Mouse (Mus musculus): ENCODE results near the gene Arhgap23.

The Arhgap23 gene

DNA sequence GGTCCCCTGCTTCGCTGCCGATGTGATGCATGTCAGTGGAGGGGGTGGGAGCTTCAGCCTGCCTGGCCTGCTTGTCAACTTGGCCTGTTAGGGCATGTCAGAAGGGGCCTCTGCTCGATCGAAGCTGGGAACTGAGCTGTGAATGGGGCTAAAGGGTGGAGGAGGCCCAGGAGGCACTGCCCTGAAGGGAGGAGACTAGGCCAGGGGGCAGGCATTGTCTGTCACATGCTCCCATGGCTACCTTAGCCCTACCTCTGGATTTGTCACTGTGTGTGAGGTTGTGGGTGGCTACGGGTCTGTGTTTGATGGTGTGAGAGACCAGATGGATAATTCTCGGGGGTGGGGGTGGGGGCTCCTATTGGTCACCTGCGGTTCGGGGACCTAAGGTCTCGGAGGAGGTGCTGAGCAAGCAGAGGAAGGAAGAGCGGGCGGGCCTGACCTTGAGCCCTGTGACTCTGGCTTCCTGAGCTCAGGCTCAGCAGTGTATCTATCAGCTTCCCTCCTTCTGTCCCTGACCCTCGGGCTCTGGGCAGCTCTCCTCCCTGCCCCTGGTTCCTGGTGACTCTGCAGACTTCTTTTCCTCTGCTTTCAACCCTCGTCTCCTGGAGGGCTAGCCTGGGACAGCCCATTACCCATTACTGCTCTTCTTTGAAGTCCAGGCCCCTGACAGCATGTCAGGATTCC is 20.6 kb downstream of the Arhgap23 start:
- DNase-seq, result peak; percentile 52

DNA sequence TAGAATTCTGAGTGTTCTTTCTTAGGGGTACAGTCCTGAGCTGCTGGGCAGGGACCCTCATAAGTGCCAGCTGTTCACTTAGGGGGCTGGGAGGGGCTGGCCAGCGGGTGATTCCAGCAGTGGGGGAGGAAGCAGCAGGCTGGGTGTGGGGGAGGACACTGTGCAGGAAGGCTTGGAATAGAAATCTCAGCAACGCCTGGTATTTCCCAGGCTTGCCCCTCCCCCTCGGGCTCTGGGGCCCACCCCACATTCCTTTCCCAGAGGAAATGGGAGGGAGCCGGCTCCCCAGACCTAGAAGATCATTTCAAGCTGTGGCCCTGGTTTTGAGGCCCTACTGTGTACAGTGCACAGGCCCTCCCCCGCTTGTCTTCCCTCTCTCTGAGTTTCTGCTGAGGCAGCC is 22.4 kb downstream of the Arhgap23 start:
- peak; percentile 87 for DNase-seq

DNA sequence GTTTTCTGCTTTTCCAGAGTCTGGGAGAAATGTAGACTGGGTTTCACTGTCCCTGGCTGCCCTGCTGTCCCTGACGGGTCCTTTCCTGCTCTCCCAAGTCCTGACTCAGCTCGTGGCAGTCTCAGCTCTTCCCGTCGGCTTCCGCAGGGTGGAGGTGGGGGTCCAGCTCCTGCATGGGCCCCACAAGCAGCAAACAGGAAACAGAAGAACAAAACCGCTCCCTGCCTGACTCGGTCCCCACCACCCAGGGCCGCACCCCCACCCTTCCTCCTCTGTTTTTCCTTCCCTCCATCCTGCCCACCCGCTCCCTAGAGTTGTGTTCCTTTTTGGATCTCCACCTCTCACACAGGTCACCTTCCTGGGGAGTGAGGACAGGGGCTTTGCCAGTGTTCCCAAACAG is 23.5 kb downstream of the Arhgap23 start:
- peak; percentile 55 for DNase-seq

DNA sequence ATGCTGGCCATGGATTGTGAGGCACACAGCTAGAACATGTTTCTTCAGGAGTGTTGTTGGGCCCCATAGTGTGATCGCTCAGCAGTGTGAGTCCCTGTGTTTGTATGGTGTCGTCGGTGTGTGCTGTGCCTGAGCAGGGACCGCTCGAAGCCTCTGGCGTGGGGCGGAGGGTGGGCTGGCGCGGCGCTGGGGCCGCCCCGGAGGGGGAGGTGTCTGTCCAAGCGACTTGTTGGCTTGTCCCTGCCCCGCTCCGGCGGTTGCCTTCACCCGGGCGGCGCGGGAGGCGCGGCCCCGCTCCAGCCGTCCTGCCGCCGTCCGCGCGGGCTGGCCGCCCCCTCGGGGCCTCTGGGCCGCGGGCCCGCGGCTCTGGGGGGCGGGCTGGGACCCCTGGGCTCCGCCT is 24.6 kb downstream of the Arhgap23 start:
- peak; percentile 66 for DNase-seq

DNA sequence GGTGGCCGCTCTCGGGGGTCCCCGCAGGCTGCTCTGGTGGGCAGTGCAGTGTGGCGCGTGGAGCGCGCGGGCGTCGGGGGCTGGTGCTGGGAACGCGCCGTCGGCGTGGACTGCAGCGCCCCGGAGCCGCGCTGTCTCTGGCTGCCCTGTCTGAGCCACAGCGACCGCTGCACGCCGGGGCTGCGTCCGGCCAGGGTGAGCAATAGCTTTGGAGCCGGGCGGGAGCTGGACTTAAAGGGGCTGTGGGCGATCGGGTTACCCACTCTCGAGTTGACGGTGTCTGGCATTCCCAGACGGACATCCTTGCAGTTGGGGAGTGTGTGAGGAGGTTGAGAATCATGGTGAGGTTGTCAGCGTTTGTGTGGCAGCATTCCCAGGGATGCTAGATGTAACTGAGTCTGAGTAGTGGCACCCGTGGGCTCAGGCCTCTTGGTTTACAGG is 25.1 kb downstream of the Arhgap23 start:
- no peak for DNase-seq

DNA sequence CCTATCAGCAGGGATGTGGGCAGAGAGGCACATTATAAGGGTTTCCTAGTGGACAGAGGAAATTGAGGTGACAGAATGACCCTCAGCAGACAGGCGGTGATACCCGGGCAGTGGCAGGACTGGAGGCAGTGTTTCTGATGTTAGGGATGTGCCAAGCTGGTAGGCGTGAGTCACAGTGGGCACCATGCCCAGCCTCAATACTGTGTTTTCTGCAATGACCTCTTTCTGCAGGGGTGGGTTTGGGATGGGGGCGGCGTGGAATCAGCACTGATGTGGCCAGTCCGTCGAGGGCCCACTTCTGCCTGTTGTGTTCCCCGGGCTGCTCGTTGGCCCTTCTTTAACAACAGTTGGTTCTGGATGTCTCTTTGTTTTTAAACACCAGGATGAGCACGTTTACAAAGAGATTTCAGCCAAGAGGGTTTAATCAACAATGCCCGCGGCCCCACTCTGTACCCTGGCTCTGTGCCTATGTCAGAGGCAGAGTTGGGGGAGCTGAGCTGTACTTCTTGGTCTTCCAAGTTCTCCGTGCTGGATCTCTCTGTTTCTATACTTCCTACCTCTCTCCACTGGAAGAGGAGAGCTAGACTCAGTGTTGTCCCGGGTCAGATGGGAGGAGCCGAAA is 25.8 kb downstream of the Arhgap23 start:
- DNase-seq, result no peak

DNA sequence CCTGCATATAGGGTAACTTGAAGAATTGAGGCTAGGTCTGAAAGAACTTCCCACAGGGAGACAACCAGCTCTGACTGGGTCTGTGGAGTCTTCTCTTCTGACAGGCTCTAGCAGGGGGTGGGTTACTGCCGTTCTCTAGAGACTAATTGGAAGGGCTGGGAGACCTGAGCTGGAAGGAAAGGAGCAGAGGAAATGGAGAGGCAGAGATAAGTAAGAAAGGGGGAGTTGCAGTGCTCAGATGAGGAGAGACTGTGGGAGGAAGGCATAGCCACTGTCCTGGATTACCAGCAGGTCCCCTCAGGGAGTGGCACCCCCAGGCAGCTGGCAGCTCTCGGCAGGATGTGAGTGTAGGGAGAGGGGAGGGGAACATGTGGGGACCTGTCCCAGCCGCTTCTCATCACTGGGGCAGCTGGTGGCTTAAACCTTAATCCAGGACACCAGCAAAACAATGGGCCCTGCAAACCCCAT is 26.4 kb downstream of the Arhgap23 start:
- DNase-seq, result no peak

DNA sequence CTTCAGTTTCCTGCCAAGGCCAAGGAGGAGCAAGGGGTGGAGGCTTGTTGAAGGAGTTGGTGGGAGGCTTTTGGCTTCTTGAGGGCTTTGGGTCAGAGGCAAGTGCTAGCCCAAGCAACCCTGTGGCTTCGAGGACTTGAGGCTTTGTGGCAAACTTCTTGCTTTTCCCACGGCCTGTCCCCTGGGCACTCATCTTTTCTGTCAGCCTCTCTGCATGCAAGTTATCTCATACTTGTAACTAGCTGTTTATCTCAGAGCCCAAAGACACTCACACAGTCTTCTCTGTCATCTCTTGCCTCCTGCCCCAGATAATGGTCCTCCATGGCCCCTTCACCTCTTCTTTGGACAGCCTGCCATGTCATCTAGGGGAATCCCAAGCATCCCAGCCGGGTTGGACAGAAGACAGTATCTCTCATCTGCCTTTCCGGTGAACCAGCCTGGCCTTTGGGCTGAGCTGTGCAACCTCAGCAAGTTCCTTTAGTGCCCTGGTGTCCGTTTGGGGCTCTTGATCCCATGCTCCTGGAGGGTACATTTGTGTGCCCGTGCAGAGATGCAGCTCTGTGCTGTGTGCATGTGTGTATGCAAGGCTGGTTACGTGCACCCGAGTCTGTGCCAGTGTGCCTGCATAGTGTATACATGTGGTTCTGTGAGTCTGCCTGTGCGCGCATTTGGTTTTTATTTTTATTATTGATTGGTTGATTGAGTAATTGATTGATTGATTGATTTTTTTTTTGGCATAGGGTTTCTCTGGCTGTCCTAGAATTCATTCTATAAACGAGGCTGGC is 27.8 kb downstream of the Arhgap23 start:
- DNase-seq, result no peak

DNA sequence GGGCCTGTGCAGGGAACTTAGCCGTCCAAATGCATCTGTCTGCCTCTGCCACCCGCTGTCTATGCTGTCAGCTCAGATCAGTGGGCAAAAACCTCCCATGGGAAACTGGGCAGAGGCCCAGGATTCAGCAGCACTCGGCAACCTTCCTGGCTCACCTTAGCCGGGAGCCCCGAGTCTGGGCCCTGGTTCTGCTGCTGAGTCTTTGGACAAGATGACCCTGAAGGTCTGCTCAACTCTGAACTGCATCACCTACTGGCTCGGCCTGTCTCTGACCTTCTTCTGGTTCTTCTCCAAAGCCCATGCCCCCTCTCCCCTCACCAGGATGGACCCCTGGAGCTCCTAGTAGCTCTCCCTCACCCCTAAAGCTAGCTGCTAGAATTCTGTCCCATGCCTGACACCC is 30.3 kb downstream of the Arhgap23 start:
- DNase-seq, result no peak

DNA sequence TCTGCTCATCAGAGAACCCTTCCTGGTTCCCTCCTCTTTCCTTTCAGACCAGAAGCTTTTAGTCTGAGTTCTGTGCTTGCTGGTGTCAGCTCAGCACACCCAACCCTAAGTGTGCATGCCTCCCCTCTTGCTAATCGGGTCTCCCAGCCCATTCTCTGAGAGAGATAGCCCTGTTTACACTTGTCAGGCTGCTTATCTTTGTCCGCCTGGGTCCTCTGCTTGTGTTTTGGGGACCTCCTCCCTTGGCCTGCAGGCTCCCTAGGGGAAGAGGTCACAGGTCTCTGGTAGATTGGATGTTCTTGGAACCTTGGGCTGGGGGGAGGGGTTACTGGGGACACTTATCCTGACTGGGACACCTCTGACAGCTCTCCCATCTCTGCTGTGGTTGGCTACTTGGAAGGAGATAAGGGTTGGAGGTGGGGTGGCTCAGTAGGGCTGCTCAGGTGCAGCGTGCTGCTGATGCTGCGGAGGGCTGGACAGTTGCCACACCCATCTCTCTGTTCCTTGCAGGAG is 30.7 kb downstream of the Arhgap23 start:
- no peak for DNase-seq

DNA sequence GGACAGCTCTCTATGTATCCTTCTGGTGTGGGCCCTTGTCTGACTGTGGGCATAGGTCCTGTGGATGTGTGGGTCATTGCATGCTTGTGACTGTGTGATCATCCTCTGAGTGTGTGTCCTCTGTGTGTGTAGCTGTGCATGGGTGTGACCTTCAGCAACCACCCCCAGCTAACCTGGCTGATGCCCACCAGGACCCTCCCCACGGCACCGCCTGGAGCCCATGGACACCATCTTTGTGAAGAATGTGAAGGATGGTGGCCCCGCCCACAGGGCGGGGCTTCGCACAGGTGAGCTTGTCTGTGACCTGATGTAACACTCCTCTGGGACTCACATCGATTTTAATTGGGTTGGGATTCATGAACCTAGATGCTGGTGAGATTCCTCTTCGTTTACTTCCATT is 32.6 kb downstream of the Arhgap23 start:
- no peak for DNase-seq

DNA sequence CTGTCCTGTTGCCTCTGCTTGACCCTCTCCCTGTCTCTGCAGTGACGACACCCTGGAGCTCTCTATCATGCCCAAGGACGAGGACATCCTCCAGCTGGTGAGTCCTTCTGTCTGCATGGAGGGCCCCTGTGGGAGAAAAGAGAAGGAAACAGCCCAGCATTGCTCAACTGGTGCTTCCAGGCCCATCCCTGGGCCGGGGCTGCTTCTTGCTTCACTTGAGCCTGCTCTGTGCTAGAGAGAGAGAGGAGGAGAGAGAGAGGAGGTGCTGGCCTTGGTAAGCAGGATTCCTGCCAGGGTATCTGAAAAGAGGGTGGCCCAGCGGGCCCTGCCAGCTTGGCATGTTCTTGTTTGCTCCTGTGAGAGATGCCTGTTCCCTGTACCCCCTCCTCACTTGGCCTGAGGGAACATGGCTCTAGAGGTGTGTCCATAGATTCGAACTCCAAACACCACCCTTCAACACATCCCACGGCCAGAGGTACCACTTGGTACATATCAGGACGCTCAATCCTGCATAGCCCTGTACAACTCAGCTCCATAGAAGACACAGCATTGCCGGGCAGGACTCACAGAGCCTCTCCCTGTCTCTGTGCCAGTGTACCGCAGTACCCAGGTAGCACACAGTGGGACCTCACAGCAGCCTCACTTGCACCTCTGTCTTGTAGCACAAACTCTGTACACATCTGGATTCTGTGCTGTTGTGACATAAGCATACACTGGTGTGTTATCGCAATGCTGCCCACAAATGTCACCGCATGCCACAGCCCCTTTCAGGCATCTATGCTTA is 33.5 kb downstream of the Arhgap23 start:
- DNase-seq, result no peak

DNA sequence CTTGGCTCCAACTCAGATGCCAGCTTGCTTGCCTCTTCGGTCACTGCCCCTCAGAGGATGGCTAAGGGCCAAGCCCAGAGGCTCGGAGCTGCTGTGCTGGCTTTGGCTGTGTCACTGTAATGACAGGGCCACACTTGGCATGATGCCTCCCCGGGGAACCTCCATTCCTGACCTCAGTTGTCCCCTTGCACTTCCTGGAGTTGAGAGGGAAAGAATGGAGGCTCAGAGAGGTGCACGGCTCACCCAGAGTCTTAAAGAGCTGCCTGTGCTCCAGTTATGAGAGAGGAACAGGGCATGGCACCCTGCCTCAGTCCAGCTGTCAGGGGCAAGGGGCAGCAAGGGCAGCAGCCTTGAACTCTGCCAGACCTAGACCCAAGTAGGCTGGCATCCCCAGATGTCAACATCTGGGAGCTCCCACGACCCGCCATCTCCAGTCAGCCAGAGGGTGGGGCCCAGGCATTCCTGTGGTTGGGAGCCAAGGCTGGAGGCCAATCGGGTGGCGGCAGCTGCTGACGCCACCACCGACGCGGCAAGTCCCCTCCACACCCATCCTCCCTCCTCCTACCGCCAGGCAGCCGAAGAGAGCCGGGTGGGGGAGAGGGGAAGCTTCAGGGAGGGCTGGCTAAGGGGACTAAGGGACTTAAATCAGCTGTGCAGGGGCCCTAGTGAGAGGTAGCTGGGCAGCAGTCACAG is 34.4 kb downstream of the Arhgap23 start:
- DNase-seq, result peak; percentile 80

DNA sequence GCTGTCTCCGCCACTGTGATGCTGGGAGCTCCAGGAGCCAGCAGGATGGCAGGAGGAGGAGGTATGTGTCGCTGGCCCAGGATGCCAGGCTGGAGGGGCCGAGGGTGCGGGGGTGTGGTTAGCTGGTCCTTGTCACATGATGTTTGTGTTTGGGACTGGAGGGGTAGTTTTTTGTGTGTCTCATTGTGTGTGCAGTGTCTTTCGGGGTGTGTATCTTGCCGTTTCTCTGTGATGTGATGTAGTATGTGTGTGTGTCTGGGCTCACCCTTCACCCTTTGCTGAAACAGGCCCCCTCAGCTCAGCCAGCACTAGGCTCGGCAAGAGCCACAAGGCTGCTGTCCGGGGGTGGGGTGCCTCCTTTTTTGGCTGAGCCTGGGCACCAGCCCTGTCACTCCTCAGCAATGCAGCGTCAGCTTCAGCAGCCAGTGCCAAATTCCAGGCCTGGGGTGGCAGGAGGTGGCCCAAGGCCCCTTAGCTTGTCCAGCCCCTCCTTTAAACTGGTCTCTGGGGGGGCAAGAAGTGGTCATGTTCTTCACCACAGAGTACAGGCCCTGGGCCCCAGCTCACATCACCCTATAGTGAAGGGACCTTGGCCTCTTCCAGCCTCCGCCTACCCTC is 35.1 kb downstream of the Arhgap23 start:
- DNase-seq, result no peak

DNA sequence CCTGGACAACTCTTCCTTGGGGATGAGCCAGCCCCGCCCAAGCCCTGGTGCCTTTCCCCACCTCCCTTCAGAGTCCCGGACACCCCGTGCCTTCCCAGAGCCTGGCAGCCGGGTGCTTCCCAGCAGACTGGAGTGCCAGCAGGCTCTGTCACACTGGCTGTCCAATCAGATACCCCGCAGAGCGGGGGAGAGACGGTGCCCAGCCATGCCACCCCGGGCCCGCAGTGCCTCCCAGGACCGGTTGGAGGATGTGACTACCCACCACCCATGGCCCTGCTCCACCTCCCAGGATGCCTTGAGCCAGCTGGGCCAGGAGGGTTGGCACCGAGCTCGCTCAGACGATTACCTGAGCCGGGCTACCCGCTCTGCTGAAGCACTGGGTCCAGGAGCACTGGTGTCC is 36.3 kb downstream of the Arhgap23 start:
- no peak for DNase-seq

DNA sequence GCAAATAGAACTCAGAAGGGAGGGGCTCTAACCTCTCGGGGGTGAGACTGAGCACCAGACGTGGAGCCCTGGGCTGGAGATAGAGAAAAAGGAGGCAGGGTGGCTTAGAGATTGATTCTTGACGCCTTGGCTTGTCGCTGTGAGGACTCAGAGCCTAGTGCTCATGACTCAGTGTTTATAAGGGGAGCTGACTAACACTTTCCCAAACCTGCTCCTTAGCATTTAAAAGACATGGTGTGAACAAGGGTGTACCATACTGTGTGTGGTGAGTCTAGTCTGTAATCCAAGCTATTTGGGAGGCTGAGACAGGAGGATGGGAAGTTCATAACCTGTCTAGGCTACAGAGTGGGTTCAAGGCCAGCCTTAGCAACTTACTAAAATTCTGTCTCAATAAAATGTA is 41.8 kb downstream of the Arhgap23 start:
- DNase-seq, result no peak

DNA sequence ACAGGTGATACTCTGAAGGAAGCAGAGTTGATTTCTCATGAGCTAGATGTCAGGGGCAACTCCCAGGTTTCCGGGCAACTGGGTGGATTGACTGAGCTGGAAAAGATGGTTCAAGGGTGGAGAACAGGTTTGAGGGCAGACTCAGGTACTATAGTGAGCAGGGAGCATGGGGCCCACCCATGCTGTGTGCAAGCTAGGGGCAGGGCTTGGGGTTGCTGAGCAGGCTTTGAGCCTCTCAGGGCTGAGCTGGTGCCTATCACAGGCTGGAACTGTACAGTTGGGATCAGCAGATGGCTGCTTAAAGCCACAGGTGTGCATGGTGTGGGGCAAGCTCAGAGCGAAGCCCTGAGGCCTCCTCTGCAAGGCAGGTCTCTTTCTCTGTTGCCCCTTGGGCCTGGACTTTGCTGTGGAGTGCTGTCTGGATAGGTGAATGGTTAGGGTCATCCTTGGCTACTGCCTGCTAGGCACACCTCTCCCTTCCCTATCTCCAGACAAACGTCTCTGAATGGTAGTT is 46.0 kb downstream of the Arhgap23 start:
- DNase-seq, result no peak

DNA sequence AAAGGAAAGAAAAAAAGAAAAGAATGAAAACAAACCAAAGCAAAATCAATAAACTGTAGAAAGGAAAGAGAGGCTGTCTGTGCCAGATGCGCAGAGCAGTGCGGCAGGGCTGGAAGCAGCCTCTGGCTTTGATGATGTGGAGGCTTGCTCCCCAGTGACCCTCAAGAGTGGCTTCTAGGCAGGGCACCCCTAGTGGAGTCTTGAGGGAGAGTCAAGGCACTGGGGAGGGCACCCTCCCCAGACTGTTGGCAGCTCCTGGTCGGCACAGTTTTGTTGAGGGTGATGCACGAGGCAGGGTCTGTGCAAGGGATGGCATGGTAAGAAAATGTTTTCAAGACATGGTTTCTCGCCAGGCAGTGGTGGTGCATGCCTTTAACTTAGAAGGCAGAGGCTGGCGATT is 47.2 kb downstream of the Arhgap23 start:
- no peak for DNase-seq

DNA sequence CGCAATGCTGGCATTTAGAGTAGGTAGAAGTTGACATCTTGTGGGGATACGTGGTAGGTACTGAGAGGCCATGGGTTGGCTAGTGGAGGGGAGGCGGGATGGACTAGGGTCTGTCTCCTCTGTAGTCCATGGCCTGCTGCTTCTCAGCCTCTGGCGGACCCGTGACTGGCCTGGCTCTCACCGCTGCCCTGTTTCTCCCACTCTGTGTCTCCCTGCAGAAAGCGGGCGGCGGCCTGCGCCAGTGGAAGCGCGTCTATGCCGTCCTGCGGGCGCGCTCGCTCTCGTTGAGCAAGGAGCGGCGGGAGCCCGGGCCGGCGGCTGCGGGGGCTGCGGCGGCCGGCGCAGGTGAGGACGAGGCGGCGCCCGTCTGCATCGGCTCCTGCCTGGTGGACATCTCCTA is 47.8 kb downstream of the Arhgap23 start:
- no peak for DNase-seq

DNA sequence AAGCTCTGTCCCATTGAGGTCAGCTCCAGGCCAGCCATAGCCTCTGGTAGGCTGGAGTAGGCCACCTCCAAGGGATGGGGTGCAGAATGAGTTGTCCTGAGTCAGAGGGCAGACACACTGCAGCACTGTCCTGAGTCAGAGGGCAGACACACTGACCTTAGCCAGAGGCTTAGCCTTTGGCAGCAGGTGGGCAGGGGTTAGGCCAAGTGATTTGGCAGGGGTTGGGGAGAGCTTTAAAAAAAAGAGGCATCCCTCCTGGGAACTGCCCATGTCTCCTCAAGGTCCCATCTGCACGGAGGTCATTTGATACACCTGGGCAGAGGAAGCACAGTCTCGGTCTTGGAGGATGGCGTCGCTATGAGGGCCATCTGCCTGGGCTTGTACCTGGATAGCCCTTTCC is 48.7 kb downstream of the Arhgap23 start:
- no peak for DNase-seq

DNA sequence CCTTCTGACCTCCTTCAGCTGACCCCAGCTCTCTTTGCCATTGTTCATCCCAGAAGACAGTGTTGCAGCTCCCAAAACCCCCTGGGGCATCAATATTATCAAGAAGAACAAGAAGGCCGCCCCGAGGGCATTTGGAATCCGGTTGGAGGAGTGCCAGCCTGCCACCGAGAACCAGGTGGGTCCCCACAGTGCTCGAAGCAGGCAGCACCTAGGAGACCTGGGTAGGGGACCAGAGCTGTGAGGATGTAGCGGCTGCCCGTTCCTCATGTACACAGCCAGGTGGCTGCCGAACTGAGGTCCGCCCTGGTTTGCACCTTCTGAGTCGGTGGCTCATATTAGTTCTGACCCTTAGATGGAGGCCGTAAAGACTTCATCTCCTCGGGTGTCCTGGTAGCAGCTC is 50.6 kb downstream of the Arhgap23 start:
- no peak for DNase-seq

Data from kidney, adult 9 months (tissue).